Mouse (Mus musculus) common myeloid progenitor, adult 5-6 weeks (primary cell): ENCODE measurements around the gene Misp. TPM values are rescaled to one million over a fixed set of nuclear protein-coding genes. Genes with fewer than 3 reads are reported as not detected.
A peak's percentile ranks its signal among the peaks of the same experiment; 100 is the strongest.

Experiments used
- ATAC-seq: replicated peaks from 2 replicates; pipeline ENCODE4 v1.8.0; 2016; ENCODE audit warnings: low read depth, mild to moderate bottlenecking, moderate TSS enrichment, inconsistent platforms; ENCODE audit not compliant: poor library complexity, severe bottlenecking
- total RNA-seq: library from RNA; stranded (forward); fragments of 200-1000, 187-1606 nt; gene quantifications from 2 replicates; pipeline ENCODE4 v1.2.3, GENCODE M21; 2017

Misp gene
- total RNA-seq, 1 experiment from 2014 or later: not detected

DNA sequence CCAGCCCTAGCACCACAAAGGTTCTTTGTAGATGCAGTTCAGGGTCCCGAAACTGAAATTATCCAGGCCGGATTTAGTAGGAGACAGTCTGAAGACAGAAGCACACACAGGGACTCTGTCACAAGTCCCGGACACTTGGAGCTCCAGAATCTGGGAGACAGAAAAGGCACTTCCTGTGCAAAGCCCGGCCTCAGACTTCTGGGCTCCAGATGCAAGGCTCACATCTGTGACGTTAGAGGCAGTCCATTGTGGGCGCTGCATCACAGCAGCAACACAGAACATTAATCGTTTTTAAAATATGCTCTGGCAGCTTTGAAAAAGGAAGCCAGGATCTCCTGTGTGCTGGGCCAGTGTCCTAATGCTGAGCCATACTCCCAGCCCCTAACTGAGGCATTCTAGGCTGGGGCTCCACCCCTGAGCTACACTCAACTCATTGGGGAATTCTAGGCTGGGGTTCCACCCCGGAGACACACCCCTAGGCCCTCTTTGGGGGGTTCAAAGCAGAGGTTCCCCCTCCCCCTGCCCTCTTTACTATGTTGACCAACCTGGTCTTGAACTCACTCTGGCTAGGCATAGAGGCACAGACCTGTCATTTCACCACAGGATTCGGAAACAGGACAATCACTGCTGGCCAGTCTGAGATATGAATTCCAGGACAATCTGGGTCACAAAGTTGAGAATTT is 31.5 kb downstream of the Misp start:
- no peak for ATAC-seq

DNA sequence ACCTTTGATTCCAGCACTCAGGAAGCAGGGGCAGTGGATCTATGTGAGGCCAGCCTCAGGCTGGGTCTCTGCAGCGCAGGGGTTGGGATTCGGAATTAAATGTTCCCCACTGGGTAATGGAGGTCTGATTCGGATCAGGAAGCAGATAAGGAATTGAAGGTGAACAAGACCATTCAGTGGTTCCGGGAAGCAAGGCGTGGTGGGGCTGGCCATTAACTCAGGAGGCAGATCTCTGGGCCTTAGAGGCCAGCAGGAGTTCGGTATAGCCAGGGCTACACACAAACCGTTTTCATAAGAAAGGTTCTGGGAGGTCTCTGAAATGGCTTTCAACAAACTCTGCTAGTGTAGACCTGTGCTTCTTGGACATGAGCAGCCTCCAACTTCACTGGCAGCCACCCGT is 32.0 kb downstream of the Misp start:
- ATAC-seq: no peak

DNA sequence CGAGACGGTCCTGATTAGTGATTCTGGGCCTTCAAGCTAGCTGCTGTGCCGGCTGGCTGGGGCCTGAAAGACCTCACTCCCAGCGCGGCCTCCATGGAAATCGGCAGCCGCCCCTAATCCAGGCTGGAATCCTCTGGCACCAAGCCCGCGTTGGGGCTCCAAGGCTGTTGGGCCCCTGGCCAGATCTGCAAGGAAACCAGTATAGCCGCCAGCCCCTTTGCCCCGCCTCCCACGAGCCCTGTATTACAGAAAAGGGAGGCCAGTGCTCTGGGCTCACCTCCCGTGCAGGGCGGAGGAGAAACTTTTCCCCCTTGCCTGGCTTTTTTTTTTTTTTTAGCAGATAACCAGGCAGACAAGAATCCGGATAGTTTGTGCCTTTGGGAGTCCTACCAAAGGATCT is 32.6 kb downstream of the Misp start:
- ATAC-seq: 0 out of 2 replicates have a peak, but pooled peaks have one; percentile 6

DNA sequence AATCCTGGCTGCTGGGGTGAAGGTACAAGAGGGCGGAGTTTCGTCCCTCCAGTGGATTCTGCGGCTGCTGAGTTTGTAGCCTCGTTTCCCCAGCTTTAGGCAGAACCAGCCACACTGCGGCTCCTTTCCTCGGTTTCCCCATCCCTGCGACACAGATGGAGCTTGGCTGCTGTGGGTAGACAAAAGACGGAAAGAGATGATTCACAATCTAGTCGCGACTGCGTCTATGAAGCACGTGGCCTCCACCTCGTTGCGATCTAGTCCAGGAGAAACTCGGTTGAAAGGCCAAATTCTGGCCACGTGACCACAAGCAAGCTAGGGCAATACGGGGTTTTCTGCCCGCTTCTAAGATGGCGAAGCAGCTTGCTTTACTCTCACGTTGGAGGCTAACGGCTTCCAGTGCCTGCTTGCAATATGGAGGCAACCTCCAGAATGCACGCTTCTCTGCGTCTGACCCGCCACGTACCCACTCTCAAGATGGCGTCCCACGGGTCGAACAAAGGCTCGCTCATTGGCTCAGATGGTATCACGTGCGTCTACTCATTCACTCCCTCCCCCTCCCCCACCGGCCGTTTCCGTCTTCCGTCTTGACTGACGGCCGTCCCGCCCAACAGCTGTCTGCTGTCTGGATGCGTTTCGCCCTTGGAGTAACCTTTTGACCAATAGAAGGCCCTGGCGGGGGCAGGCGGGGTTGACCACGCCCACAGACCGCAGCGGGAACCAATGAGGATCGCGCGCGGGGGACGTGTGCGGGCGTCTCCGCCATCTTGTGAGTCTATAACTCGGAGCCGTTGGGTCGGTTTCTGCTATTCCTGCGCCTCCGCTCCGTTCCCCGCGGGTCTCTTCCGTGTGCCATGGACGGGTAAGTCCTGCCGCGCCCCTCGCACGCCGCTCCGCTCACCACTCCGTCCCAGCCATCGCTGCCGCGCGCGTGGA is 33.3 kb downstream of the Misp start, which contains the start of gene Ptbp1:
Ptbp1 (plus strand) TSS at position 568 of the 936 bp plus-strand sequence.
- ATAC-seq: peak; percentile 78

DNA sequence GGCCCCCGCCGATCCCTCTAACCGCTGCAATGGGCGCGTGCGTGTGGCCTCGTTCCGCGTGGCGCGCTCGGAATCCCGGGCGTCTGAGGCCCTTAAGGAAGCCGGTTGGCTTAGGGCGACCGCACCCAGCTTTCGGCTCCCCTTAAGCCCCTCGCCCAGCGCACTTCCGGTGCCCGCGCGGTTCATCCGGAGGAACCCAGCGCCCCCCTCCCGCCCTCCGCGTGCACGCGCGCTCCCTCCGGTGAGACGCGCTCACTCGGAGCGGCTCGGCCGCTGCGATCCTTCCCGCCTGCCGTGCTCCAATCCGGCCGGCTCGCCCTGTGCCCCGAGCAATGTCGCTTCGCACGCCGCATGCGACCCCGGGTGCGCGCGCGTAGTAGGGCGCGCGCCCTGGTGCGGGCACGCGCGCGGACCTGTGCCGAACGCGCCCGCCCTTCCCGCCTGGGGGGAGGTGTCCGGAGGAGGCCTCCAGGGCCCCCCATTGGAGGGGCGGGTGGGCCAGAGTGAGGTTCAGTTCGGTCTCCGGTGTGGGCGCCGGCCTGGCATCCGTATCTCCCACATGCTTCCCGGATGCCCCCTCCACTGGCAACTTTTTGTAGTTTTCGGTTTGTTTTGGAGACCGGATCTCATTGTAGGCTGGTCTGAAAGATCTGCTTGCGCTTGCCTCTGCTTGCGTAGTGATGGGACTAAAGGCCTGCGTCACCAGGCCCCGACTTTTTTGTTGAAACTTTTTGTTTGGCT is 34.2 kb downstream of the Misp start:
- ATAC-seq: no peak

DNA sequence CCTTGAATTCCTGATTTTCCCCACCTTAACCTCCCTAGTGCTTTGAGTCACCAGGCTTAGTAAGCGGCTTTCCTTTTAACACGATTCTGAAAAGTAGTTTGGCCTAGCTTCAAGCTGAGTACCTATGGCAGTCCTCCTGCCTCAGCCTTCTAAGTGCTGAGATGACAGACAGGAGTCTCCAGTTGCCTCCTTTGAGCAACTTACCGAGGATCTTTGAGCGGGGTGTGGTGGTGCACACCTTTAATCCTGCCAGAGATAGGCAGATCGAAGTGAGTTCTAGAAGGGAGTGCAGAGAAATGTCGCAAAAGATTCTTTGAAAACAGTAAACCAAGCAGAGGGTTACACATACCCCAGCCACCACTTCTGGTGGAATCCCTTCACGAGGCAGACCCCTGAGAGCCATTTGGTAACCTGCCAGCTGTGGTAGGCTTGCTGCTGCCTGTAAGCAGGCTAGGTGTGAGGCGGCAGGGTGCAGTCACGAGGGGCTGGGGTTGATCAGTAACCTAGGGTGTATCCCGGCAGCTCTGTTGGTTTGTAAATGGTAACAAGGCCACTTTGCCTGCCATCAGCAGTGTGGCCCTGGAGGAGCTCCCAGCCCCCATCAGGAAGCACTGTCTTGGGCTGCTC is 34.9 kb downstream of the Misp start:
- ATAC-seq: no peak

DNA sequence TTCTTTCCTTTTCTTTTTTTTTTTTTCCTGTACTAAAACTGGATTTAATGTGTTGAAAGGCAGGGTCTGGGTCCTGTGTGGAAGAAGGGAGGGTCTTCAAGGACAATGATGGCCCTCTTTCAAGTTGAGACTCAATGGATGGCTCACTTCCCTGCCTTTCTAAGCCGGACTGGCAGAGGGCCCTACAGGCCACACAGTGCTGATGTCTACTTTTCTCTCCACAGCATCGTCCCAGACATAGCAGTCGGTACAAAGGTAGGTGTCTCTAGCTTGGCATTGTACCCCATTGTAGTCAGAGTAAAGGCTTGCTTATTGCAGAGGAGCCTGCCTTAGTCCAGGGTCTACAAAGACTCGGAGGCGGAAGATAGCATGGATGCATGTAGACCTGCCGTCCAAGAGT is 35.5 kb downstream of the Misp start:
- ATAC-seq: no peak

DNA sequence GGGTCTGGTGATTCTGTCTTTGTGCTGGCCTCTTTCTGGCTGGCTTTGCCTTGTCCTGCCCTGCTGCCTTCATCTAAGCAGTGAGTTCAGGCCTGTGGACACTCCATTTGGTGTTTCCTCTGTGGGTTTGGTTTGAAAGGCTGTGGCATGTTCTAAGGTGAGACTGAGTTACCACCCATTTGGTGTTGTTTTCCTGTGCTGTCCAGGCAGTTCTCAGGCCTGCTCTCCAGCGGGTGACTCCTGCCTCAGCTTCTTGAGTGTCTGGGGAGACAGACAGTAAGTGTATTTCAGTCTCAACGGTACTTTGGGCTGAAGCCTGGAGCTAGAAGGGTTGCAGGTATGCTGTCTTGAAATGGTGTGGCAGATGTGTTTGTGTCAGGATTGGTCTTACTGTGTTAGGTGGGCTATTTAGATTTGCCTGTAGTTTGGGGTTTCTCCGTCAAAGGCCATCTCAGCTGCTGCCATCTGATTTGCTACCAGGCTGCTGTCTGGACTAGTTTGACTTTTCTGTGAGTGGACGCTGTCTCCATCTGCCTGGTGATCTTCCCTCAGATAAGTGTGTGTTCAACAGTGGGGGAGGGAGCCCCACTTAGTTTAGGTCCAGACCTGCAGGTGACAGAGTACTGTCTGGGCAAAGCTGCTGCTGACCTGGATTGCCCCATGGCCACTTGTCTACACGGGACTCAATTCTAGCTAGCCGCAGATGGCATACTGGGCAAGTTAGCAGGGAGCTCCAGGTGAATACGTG is 36.1 kb downstream of the Misp start:
- no peak for ATAC-seq

DNA sequence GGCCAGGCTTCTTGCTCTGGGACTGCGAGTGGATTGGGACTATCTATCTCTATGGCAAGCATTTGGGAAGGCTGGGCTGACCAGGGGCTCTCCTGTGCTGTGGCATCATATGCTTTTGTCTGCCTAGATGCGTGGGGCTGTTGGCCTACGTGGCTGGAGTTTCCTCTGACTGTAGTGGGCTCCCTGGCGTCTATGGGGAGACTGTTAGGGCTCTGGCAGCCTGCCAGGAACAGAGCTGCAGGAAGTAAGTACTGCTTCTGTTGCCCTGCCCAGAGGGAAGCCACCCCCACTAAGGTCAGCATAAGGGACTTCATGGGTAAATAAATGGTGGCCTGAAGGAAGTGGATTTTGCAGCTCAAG is 36.6 kb downstream of the Misp start:
- ATAC-seq: 0 out of 2 replicates have a peak, but pooled peaks have one; percentile 12

DNA sequence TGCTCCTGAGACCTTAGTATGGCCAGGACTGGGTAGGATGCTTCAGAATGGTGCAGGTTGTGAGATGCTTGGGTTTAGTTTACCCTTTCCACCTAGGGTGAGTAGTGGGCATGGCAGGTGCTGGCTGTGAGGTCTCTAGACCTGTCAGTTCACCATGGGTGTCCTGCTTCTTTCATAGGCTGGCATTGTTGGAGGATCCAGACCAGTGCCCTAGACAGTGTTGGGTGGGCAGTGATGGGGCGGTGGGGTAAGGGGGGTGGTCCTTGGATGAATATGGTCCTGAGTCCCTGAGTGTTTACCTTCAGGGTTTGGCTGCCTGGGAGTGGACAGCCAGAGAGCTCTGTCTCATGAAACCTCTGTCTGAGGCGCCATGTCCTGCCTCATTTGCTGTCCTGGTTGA is 37.1 kb downstream of the Misp start:
- no peak for ATAC-seq

DNA sequence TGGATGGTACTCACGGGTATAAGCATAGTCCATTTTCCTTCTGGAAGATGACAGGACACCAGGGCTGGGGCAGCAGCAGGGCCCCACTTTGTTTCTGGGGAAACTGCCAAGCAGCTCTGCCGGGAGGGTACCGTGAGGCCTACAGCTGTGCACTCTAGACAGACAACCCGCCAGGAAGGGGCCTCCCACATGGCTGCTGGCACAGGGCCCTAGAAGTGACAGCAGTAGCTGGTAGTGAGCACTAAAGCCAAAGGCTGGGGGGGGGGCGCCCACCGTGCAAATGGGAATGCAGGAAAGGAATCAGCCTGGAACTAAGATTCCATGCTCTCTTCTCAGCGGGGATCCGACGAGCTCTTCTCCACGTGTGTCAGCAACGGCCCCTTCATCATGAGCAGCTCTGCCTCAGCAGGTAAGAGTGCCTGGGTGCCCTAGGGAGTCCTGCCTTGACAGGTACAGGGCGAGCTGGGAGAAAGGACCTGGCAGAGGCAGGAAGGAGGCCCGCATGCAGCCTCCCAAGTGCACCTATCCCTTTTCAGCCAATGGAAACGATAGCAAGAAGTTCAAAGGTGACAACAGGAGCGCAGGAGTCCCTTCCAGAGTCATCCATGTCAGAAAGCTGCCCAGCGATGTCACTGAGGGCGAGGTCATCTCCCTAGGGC is 37.8 kb downstream of the Misp start:
- no peak for ATAC-seq

DNA sequence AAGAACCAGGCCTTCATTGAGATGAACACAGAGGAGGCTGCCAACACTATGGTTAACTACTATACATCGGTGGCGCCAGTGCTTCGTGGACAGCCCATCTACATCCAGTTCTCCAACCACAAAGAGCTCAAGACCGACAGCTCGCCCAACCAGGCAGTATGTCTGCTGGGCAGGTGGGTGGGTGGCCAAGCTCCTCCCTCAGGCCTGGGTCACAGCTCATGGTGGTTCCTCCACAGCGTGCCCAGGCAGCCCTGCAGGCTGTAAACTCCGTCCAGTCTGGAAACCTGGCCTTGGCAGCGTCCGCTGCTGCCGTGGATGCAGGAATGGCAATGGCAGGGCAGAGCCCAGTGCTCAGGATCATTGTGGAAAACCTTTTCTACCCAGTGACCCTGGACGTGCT is 38.3 kb downstream of the Misp start:
- no peak for ATAC-seq

DNA sequence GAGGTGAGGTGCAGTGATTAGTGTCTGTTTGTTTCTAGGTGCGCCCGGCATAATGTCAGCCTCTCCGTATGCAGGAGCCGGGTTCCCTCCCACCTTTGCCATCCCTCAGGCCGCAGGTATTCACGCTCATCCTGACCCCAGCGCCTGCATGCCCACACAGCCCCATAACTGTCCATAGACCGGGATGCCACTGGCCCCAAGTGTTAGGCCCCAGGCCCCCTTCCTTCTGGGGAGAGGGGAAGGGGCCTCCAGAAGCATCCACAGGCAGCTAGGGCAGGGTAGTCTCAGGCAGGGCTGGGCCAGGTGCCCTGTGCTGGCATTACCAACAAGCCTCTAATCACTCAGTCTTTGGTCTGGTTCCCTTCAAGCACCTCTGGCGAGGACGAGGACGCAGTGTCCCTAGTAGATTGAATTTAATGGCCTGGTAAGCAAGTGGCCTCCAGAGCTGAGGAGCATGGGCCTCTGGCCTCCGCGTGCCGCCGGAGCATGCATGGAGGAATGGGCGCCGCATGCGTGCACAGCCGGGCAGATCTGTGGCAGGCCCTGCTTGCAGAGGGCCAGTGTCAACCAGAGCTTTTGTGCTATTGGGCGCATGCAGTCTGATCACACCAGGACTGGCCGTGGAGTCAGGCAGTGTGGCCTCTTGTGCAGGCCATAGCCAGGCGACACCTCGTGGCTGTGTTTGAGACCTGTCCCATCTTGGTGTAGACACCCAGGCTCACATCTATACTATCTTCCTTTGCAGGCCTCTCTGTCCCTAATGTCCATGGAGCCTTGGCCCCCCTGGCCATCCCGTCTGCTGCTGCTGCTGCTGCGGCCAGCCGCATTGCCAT is 39.5 kb downstream of the Misp start:
- ATAC-seq: no peak

DNA sequence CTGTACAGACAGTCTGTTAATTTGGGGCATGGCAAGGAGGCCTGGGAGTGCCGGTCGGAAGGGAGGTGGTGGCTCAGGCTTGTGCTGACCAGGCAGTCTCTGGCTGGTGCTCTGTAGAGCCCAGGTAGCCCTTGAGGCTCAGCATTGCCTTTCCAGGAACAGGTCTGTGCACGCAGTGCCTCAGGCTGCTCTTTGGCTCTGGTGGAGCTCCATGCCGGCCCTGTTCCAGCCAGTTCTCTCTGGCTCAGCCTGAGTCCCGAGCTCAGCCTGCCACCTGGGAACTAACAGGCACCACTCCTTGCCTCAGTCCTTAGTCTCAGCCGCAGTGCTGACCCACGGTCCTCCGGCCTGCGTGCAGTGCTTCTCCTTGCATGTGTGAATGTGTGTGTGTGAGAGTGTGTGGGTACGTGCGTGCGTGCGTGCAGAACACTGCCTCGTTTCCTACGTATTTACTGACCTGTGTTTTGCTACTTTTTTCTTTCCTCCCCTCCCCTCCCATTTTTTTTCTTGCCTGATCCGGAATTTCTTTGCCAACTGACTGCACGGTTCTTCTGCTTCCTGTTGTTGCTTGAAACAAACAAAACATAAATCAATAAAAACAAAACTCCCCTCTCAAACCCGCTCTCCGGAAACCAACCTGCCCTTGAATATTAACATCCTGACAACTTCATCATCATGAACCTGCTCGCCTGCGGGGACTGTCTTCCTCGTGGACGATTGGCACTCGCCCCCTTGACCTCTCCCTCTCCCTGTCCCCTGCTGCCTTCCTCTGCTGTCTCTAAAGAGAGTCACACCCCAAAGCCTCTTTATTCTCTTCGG is 40.6 kb downstream of the Misp start:
- ATAC-seq: no peak

DNA sequence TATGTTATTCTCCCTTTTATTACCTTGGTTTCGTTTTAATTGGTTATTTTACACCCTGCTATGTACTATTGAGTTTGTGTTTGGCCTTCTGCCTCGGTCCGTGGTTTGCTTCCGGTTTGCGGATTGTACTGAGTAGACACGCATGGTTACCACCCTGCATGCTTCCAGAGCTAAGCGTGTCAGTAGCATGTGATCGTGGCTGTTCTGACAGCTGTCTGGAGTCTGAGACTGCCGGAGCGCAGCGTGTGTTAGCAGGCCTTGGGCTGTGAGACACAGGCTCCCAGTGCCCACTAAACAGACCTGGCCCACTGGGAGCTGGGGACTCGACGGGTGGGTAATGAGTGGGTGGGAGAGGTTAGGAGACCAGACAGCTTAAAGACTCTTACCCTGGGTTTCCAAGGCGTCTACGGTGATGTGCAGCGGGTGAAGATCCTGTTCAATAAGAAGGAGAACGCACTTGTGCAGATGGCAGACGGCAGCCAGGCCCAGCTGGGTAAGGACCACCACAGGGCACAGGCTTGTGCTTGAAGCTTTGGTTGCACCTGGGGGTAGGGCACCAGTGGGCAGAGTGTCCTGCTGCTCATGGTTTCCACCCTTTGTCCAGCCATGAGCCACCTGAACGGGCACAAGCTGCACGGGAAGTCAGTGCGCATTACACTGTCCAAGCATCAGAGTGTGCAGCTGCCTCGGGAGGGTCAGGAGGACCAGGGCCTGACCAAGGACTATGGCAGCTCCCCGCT is 41.4 kb downstream of the Misp start:
- no peak for ATAC-seq

DNA sequence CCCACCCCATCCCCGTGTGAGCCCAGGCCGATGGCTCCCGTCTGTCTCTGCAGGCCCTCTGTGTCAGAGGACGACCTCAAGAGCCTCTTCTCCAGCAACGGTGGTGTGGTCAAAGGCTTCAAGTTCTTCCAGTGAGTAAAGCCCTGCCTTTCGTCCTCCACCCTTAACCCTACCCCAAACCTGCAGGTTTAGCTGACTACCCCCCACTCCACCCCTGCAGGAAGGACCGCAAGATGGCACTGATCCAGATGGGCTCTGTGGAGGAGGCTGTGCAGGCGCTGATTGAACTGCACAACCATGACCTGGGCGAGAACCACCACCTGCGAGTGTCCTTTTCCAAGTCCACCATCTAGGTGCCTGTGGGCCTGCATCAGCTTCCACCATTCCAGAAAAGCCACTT is 42.1 kb downstream of the Misp start:
- ATAC-seq: no peak
